Mouse (Mus musculus): ENCODE measurements at regions not wholly inside any gene's neighbourhood (a gene's known extent, or its start where the extent isn't known, plus 50 kb on each side); places are given as distances from the start of the nearest gene placed in this dataset.

- TF ChIP-seq POLR2AphosphoS5 (IDR thresholded peaks at IDR 0.05; ENCODE audit: insufficient replicate concordance, low read depth, low read length) (no peak), CTCF (IDR thresholded peaks at IDR 0.05; ENCODE audit: low read depth, low read length) (no peak), GATA1 (IDR thresholded peaks at IDR 0.05; ENCODE audit: borderline replicate concordance, low read length) (no peak), GATA2 (IDR thresholded peaks at IDR 0.05; ENCODE audit: borderline replicate concordance, low read depth, low read length) (no peak), TAL1 (conservative IDR thresholded peaks at IDR 0.05; ENCODE audit: low read depth, low read length) (no peak)
Observed at GRCm38 (mm10) chr13:25727504-25728095, 457.3 kb upstream of the Nrsn1 start.

Measured in G1E (cell line).